Mouse (Mus musculus) stomach, postnatal 0 days (tissue): ENCODE results near the gene Lrrc46.

Source experiments
- CTCF ChIP-seq: IDR thresholded peaks from 2 replicates; pipeline ENCODE4 v1.5.1; 2016; ENCODE audit warnings: antibody characterized with exemption, low read depth, mild to moderate bottlenecking, moderate library complexity
- EP300 ChIP-seq: optimal IDR thresholded peaks from 2 replicates; pipeline ENCODE3; 2016; ENCODE audit warnings: antibody characterized with exemption

DNA sequence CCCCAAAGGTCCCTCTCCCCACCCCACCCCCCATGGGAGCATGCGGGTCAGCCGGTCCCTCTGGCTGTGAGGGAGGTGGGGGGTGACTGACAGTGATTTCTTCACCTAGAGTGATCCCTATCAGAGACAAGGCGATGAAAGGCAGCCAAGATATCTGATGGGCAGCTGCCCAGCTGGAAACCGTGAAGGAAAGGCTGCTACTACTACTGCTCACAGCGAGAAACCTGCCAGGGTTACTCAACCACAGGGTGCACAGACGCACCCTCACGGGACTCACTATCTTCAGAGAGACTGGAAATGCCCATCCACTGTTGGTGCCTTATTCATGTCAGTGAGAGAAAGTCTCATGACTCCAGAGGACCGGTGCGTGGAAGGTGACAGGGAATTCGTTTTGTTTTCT, 16.2 kb downstream of the Lrrc46 start:
- TF ChIP-seq CTCF = no peak
- TF ChIP-seq EP300 = no peak
